Mouse (Mus musculus) kidney, postnatal 14 days (tissue): ENCODE results near the gene Adnp.

ENCODE experiments used
- DNase-seq: peaks from one replicate; pipeline ENCODE4 v3.0.0; 2022; ENCODE audit warnings: mixed read lengths

Adnp gene

GRCm38 (mm10) chr2:168206725-168207644, at the start of gene Adnp:
Gene Adnp (minus strand): TSS chr2:168207112.
- peak; percentile 96 for DNase-seq

GRCm38 (mm10) chr2:168256506-168256905, 49.6 kb upstream of the Adnp start:
- DNase-seq: peak; percentile 71

- no peak for DNase-seq
Observed at GRCm38 (mm10) chr2:168253822-168254221, 46.9 kb upstream of the Adnp start.

GRCm38 (mm10) chr2:168252639-168253292, 45.9 kb upstream of the Adnp start:
- DNase-seq: peak; percentile 27

GRCm38 (mm10) chr2:168250270-168250669, 43.4 kb upstream of the Adnp start:
- DNase-seq: peak; percentile 89

- DNase-seq: no peak
Observed at GRCm38 (mm10) chr2:168248856-168249245, 41.9 kb upstream of the Adnp start.

DNA sequence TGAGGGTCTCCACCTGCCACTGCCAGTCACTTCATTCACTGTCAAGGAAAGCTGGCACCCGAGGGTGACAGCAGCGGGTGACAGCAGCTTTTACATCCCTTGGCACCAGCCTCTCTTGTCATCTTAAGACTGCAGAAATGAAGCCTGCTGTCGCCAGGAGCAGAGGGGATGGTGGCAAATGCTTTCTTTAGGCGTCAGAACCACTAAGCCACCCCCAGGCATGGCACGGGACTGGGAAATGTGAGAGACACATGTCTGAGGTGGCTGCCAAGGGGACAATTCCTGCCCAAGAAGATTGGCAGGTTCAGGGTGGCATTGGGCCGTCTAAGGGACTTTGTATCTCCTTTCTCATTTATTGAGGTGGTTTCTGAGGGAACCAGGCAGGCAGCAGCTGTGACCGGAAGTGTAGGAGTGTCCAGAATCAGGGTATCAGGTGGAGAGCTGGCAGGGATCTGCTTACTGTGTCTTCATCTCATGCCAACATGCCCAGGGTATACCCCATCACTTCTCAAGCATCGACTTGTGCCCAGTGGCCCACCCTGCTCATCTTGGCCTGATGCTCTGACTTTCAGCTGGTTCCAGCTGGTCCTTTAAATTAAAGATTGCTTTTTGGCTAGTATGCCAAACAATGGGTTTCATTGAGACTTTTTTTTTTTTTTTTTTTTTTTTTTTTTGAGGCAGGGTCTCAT, 41.4 kb upstream of the Adnp start:
- DNase-seq: no peak

GRCm38 (mm10) chr2:168245571-168245970, 38.7 kb upstream of the Adnp start:
- no peak for DNase-seq

- no peak for DNase-seq
Observed at GRCm38 (mm10) chr2:168243278-168243677, 36.4 kb upstream of the Adnp start.

DNA sequence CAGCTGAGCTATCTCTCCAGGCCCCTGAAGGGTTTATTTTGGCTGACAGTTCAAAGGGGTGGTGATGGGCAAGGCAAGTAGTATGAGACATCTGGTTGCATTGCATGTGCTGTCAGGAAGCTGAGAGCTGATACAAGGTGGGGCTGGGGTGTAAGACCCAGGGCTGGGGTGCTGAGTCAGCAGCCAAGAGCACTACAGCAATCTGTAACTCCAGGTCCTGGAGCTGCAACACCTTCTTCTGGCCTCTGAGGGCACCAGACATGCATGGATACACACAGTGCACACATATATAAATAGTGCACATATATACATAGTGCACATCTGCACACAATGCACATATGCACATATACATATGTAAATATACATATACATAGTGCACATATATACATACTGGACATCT, 35.9 kb upstream of the Adnp start:
- no peak for DNase-seq

GRCm38 (mm10) chr2:168238335-168238734, 31.4 kb upstream of the Adnp start:
- DNase-seq: no peak

DNA sequence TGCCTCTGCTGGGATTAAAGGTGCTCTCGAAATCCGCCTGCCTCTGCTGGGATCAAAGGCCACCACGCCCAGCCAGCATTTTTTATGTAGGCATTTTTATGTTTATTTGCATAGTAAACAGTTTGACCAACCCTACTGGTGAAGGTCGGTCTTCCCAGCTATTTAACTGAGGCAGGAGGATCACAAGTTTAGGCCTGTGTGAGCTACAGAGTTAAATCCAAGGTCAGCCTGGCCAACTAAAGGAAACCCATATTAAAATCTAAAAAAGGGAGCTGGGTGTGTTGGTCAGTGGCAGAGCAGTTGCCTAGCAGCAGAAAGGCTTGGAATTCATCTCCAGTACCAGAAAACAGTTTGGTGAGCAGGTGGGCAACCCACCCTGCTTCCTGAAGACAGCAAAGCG, 26.4 kb upstream of the Adnp start:
- no peak for DNase-seq

DNA sequence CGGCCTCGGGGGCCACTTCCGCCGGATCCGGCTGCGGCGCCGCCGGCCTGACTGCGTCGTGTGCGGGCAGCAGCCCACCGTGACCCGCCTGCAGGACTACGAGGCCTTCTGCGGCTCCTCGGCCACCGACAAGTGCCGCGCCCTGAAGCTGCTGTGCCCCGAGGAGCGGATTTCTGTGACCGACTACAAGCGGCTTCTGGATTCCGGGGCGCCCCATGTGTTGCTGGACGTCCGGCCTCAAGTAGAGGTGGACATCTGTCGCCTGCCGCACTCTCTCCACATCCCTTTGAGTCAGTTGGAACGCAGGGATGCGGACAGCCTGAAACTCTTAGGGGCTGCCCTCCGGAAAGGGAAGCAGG, 24.5 kb upstream of the Adnp start:
- no peak for DNase-seq

GRCm38 (mm10) chr2:168230773-168231470, 24.0 kb upstream of the Adnp start:
- peak; percentile 34 for DNase-seq

DNA sequence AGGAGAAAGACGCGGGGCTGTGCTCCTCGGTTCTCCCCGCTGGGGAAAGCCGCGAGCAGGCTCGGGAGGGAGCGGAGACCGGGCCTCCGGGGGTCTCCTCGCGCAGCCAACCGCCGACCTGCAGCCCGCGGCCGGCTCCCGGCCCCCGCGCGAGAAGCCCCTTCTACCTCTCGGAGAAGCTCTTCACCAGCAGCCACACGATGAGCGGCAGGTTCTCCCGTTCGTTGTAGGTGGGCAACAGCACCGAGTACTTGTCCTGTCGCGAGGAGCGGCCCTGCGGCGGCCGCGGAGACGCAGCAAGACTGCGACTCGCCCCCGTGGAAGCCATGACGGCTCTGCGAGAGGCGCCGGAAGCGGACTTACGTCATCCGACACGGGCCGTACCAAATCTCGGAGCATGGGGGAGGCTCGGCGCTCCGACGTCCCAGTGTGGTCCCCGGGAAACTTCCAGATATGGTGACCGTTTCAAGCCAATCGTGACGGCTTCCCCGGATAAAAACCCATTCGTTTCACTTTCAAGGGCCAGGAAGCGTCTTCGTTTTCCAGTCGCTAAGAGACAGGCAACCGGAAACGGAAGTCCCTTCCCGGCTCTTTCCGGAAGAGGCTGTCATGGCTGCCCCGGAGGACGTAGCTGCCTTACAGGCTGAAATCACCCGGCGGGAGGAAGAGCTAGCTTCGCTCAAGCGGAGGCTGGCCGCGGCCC, 23.3 kb upstream of the Adnp start, which contains the start of the genes Gm20716, Dpm1 and Mocs3:
Gene Gm20716, minus strand, starts transcription at position 339 of the 703 bp plus-strand sequence.
Gene Dpm1, minus strand, starts transcription at position 566 of the 703 bp plus-strand sequence.
Gene Mocs3, plus strand, starts transcription at position 597 of the 703 bp plus-strand sequence.
- DNase-seq: peak; percentile 91

GRCm38 (mm10) chr2:168229116-168230025, 22.5 kb upstream of the Adnp start:
- peak; percentile 49 for DNase-seq

- no peak for DNase-seq
Observed at GRCm38 (mm10) chr2:168223326-168223725, 16.4 kb upstream of the Adnp start.

- no peak for DNase-seq
Observed at GRCm38 (mm10) chr2:168213788-168214397, 7.0 kb upstream of the Adnp start.

- DNase-seq: no peak
Observed at GRCm38 (mm10) chr2:168207883-168208282, 971 bp upstream of the Adnp start.
